In genomic region chr5:43947330-43947977, GRCm38 (mm10) we compare ENCODE assay signal across 8 mouse cellular contexts. TPM values are rescaled to one million over a fixed set of nuclear protein-coding genes. Genes with fewer than 3 reads are reported as not detected.
DNase-seq lines count a peak whose midpoint lies in the region; ATAC-seq and TF ChIP-seq lines count a peak whose summit lies in the region.

No protein-coding gene starts in this region.

- 13% methylated on average over 9 of the region's 9 CpGs for WGBS in kidney, embryonic 16.5 days
- 41% methylated on average over 9 of the region's 9 CpGs for WGBS in midbrain, embryonic 12.5 days
- WGBS in cerebellum, adult 2 months = 51% methylated on average over 9 of the region's 9 CpGs

- no peaks in the 10 kb centered on the region for H3K9me3 ChIP-seq in kidney, embryonic 16.5 days (ENCODE audit: low read length)
- H3K9me3 ChIP-seq in midbrain, embryonic 12.5 days = no peaks in the 10 kb centered on the region

- no peaks in the 10 kb centered on the region for H3K36me3 ChIP-seq in kidney, embryonic 16.5 days (ENCODE audit: insufficient read depth, low read length)
- no peaks in the 10 kb centered on the region for H3K36me3 ChIP-seq in midbrain, embryonic 12.5 days

- no peaks in the 10 kb centered on the region for H3K27me3 ChIP-seq in kidney, embryonic 16.5 days (ENCODE audit: insufficient read depth, low read length)
- H3K27me3 ChIP-seq in midbrain, embryonic 12.5 days = peaks cover 5% of the 10 kb centered on the region; the same call in 1 of the 2 replicates
- H3K27me3 ChIP-seq in cerebellum, adult 2 months (ENCODE audit: control insufficient read depth, insufficient read depth, low read length) = no peaks in the 10 kb centered on the region; the same call in 1 of the 2 replicates

- H3K27ac ChIP-seq in kidney, embryonic 16.5 days (ENCODE audit: low read length) = peak overlapping the region; percentile 77
- no peak overlapping the region for H3K27ac ChIP-seq in midbrain, embryonic 12.5 days (replicated peaks)
- H3K27ac ChIP-seq in cerebellum, adult 2 months (ENCODE audit: insufficient read depth, low read length) = no peak overlapping the region
- H3K27ac ChIP-seq in layer of hippocampus, adult 2 months = no peak overlapping the region

- peaks cover 25% of the 10 kb centered on the region for H3K4me1 ChIP-seq in kidney, embryonic 16.5 days (ENCODE audit: insufficient read depth, low read length)
- H3K4me1 ChIP-seq in midbrain, embryonic 12.5 days = peaks cover 16% of the 10 kb centered on the region
- H3K4me1 ChIP-seq in cerebellum, adult 2 months (ENCODE audit: control insufficient read depth, insufficient read depth, low read length) = no peaks in the 10 kb centered on the region; the same call in 1 of the 2 replicates

- DNase-seq in kidney, postnatal 14 days = no peak
- peak; percentile 55 for DNase-seq in induced T-regulatory cell, adult 2 months (ENCODE audit: low read depth)
- DNase-seq in layer of hippocampus, adult 11-12 months (ENCODE audit: low spot score) = no peak
- no peak for DNase-seq in cerebellum, adult 2 months
- no peak for DNase-seq in layer of hippocampus, adult 2 months (ENCODE audit: low spot score in 2 of 2)

- H3K4me2 ChIP-seq in kidney, embryonic 16.5 days (replicated peaks; ENCODE audit: low read depth, low read length) = peak overlapping the region; percentile 59
- H3K4me2 ChIP-seq in midbrain, embryonic 12.5 days (replicated peaks) = peak overlapping the region; percentile 61

- no peak for TF ChIP-seq POLR2A in cerebellum, adult 2 months (IDR thresholded peaks at IDR 0.05; ENCODE audit: borderline replicate concordance, insufficient read depth, low read length)

- TF ChIP-seq CTCF in cerebellum, adult 2 months (IDR thresholded peaks at IDR 0.05; ENCODE audit: borderline replicate concordance, insufficient read depth, low read depth, low read length) = no peak
- no peak for TF ChIP-seq CTCF in layer of hippocampus, adult 2 months (conservative IDR thresholded peaks at IDR 0.05)

- H3K9ac ChIP-seq in kidney, embryonic 16.5 days (replicated peaks; ENCODE audit: low read length) = 0 out of 2 replicates have a peak overlapping the region, but pooled peaks have one; percentile 4
- 0 out of 2 replicates have a peak overlapping the region, but pooled peaks have one; percentile 21 for H3K9ac ChIP-seq in midbrain, embryonic 12.5 days (replicated peaks)

- H3K4me3 ChIP-seq in kidney, embryonic 16.5 days (ENCODE audit: low read length) = peak overlapping the region; percentile 38; the same call in 1 of the 2 replicates
- H3K4me3 ChIP-seq in midbrain, embryonic 12.5 days = peak overlapping the region; percentile 34; the same call in 1 of the 2 replicates
- no peak overlapping the region for H3K4me3 ChIP-seq in cerebellum, adult 2 months (replicated peaks; ENCODE audit: insufficient read depth, low read depth, low read length)
- no peak overlapping the region; the same call in 1 of the 2 replicates for H3K4me3 ChIP-seq in layer of hippocampus, adult 2 months

- ATAC-seq in kidney, embryonic 16.5 days (ENCODE audit: low FRiP score, low TSS enrichment) = peak; percentile 60; the same call in 1 of the 2 replicates
- peak; percentile 67 for ATAC-seq in common myeloid progenitor, adult 5-6 weeks (replicated peaks; ENCODE audit: low read depth, poor library complexity, severe bottlenecking)
- ATAC-seq in midbrain, embryonic 12.5 days (ENCODE audit: low FRiP score, low read depth) = no peak

RNA-seq across cellular contexts. Expression of gene Fgfbp1, which starts 34.1 kb away (rescaled TPM):
- 6.2 and 7.2 TPM in 2 replicates for polyA plus RNA-seq in kidney, embryonic 16.5 days (2015; fragmentation: Nextera tagmentation; extraction: Ambion mirVana)
- not detected in 2 replicates for total RNA-seq in common myeloid progenitor, adult 5-6 weeks (2017)
- polyA plus RNA-seq in midbrain, embryonic 12.5 days (2016; fragmentation: Nextera tagmentation; extraction: Ambion mirVana) = 0.80 and 0.97 TPM in 2 replicates
- 0.67 and 2.0 TPM in 2 replicates for polyA plus RNA-seq in cerebellum, adult 2 months (2012; rRNA removed)
- total RNA-seq in layer of hippocampus, adult 2 months (2021) = under 1 TPM; 0.32 to 0.54 TPM

RNA-seq across cellular contexts. Expression of gene Gm7879, which starts 34.5 kb away (rescaled TPM):
- polyA plus RNA-seq in kidney, embryonic 16.5 days (2015; fragmentation: Nextera tagmentation; extraction: Ambion mirVana) = 0.59 and 1.5 TPM in 2 replicates
- 9.3 and 12.3 TPM in 2 replicates for total RNA-seq in common myeloid progenitor, adult 5-6 weeks (2017)
- polyA plus RNA-seq in midbrain, embryonic 12.5 days (2016; fragmentation: Nextera tagmentation; extraction: Ambion mirVana) = not detected in 2 replicates
- polyA plus RNA-seq in cerebellum, adult 2 months (2012; rRNA removed) = 0.30 TPM in 1 of 2 replicates, not detected in the other
- total RNA-seq in layer of hippocampus, adult 2 months (2021) = 10 to 100 TPM in 1 of 2 experiments, 1 to 10 TPM in 1; 8.2 to 10.1 TPM

Comparison
In these comparisons a context has a peak if more than half of its experiments do, and no peak if none do; other contexts are left out.
1. H3K4me3 ChIP-seq: peak in kidney, embryonic 16.5 days (single experiment) and midbrain, embryonic 12.5 days (single experiment); none in cerebellum, adult 2 months (single experiment) and layer of hippocampus, adult 2 months (single experiment).